Mouse (Mus musculus) olfactory bulb, adult 2 months (tissue): ENCODE data around the gene Dda1.

Experiments used
- CTCF ChIP-seq: fragments of 200-500 bp; IDR thresholded peaks from 2 replicates; pipeline ENCODE4 v1.5.1; 2012; ENCODE audit warnings: low read depth, mild to moderate bottlenecking, low read length, moderate library complexity; ENCODE audit not compliant: insufficient read depth
- POLR2A ChIP-seq: fragments of 200-500 bp; IDR thresholded peaks from 2 replicates; pipeline ENCODE4 v1.6.1; 2012; ENCODE audit warnings: mild to moderate bottlenecking, low read depth, low read length, moderate library complexity; ENCODE audit not compliant: insufficient read depth

DNA sequence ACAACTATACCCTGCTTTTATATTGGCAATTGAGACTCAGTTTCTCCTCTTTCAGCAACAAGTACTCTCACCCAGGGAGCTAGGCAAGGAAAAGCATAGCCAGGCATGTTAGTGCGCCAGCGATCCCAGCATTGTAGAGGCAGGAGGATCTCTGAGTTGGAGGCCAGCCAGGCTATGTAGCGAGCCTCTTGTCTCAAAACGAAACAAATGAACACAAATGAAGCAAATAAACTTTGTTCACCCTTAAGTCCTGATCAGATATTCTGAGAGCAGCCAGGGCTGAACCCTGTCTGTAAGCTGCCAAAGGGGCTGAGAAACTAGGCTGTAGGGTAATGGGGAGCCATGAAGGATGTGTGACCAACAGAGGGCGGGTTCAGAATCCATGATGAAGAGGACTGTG is 26.8 kb downstream of the Dda1 start:
- TF ChIP-seq CTCF, result no peak
- TF ChIP-seq POLR2A, result no peak
